Mouse (Mus musculus) liver, embryonic 14.5 days (tissue): Measurements from ENCODE around the gene Tac2. TPM values are rescaled to one million over a fixed set of nuclear protein-coding genes. Genes with fewer than 3 reads are reported as not detected.

ENCODE experiments used
- ATAC-seq: fragments of 200-750 bp; cut with Nextera tagmentation; 2 replicates; pipeline ENCODE4 v1.8.0; 2017; ENCODE audit warnings: moderate number of reproducible peaks, mild to moderate bottlenecking, moderate library complexity; ENCODE audit not compliant: insufficient read depth
- DNase-seq, 3 experiments: peaks; one replicate each; pipeline ENCODE4 v3.0.0-alpha.2; 2012 to 2013; ENCODE audit warnings: low read depth in 3 of 3, low spot score in 3 of 3
- H3K27ac ChIP-seq: fragments of 300-500 bp; sonication (generic); 2 replicates; pipeline ENCODE4 v1.5.1; 2014; ENCODE audit warnings: moderate library complexity, mild to moderate bottlenecking, control low read depth, inconsistent platforms
- H3K27me3 ChIP-seq: fragments of 300-500 bp; sonication (generic); 2 replicates; pipeline ENCODE4 v1.6.1; 2014; ENCODE audit warnings: mild to moderate bottlenecking, low read length, moderate library complexity; ENCODE audit not compliant: control insufficient read depth, insufficient read depth
- H3K36me3 ChIP-seq: fragments of 300-500 bp; sonication (generic); replicated peaks from 2 replicates; pipeline ENCODE4 v1.6.1; 2014; ENCODE audit warnings: low read depth; ENCODE audit not compliant: control insufficient read depth, insufficient read depth
- H3K4me1 ChIP-seq, 2 experiments: fragments of 200-500 bp in 1 of 2; fragments of 300-500 bp in 1 of 2; sonication (generic) in 1 of 2; replicated peaks; 2 replicates each; pipeline ENCODE4 v1.6.1; 2012 to 2014; ENCODE audit warnings: antibody characterized with exemption in 1 of 2, inconsistent platforms in 1 of 2, low read length in 1 of 2; ENCODE audit not compliant: control insufficient read depth in 2 of 2, insufficient read depth in 2 of 2
- H3K4me2 ChIP-seq: fragments of 300-500 bp; sonication (generic); 2 replicates; pipeline ENCODE4 v1.6.1; 2014; ENCODE audit warnings: low read depth, mild to moderate bottlenecking, control low read depth, moderate library complexity
- H3K4me3 ChIP-seq, 2 experiments: fragments of 200-500 bp in 1 of 2; fragments of 300-500 bp in 1 of 2; sonication (generic) in 1 of 2; 2 replicates each; pipeline ENCODE4 v1.5.1; 2012 to 2014; ENCODE audit warnings: low read depth in 2 of 2, low read length in 2 of 2, mild to moderate bottlenecking in 2 of 2, control low read depth in 1 of 2, inconsistent platforms in 1 of 2, moderate library complexity in 1 of 2; ENCODE audit not compliant: insufficient read depth in 1 of 2
- H3K9ac ChIP-seq: fragments of 300-500 bp; sonication (generic); replicated peaks from 2 replicates; pipeline ENCODE4 v1.6.1; 2014; ENCODE audit warnings: mild to moderate bottlenecking, control low read depth, moderate library complexity
- H3K9me3 ChIP-seq: fragments of 300-500 bp; sonication (generic); 2 replicates; pipeline ENCODE4 v1.6.1; 2016; ENCODE audit warnings: low read length, mixed read lengths; ENCODE audit not compliant: control insufficient read depth
- CTCF ChIP-seq: IDR thresholded peaks from 2 replicates; pipeline ENCODE4 v1.5.1; 2016; ENCODE audit warnings: antibody characterized with exemption, low read depth, control low read depth
- EP300 ChIP-seq: IDR thresholded peaks from 2 replicates; pipeline ENCODE4 v1.6.1; 2016; ENCODE audit warnings: antibody characterized with exemption, low read depth
- WGBS: fragments of 180-500 bp; shearing (Covaris S2); extraction: QIAGEN DNeasy Blood & Tissue Kit; methylation state at CpG from one replicate; pipeline ENCODE4 v1.1.7; 2014; ENCODE audit not compliant: insufficient replicate concordance; 5-methylcytosine and 5-hydroxymethylcytosine counted together
- polyA plus RNA-seq, 2 experiments: library from polyadenylated mRNA; depleted of rRNA in 1 of 2; stranded (reverse) in 1 of 2; unstranded in 1 of 2; fragments of >200 nt; fragmentation: Nextera tagmentation in 1 of 2; extraction: Ambion mirVana in 1 of 2; gene quantifications; 2 replicates each; pipeline versions ENCODE4 v1.2.1 to v1.2.3; 2012 to 2014

The Tac2 gene
- polyA plus RNA-seq, 2 experiments: 20.7 to 26.8 TPM

- peak overlapping the region; percentile 45 for H3K4me2 ChIP-seq
- H3K36me3 ChIP-seq: no peaks in the 10 kb centered on the region
- 35% methylated on average over 9 of the region's 9 CpGs for WGBS
- H3K4me3 ChIP-seq: no peak overlapping the region
- DNase-seq (no peak), ATAC-seq (peak; percentile 1; the same call in 1 of the 2 replicates)
- peaks cover 50 to 58% of the 10 kb centered on the region in 2 experiments for H3K4me1 ChIP-seq
- H3K27me3 ChIP-seq: no peaks in the 10 kb centered on the region; the same call in 1 of the 2 replicates
- peak overlapping the region; percentile 59 for H3K27ac ChIP-seq
- peak overlapping the region; percentile 9 for H3K9ac ChIP-seq
- TF ChIP-seq CTCF (no peak), EP300 (no peak)
- H3K9me3 ChIP-seq: no peaks in the 10 kb centered on the region
Observed at GRCm38 (mm10) chr10:127730933-127731310, 6.6 kb downstream of the Tac2 start.

DNA sequence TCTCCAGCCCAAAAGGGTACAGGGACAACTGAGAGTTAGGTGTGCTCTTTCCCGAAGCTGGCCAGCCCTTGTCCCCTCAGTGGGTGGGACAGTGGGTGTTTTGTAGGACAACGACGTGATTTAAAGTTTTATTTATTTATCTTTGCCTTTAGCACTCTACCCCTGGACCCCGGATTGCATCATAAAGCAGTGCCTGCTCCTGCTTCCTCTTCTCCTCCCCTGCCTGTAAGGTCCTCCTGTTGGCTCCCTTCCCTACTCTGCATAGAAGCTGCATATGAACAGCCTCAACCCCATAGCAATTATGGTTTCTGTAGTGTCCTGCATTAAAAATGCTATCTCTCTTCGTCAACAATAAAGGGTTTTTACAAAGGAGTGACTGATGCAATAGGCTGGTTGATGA lies 7.1 kb downstream of the Tac2 start:
- DNase-seq: no peak

GRCm38 (mm10) chr10:127734434-127734833 lies 10.2 kb downstream of the Tac2 start:
- H3K4me3 ChIP-seq: no peak overlapping the region
- DNase-seq: no peak
- no peak overlapping the region; the same call in 1 of the 2 replicates for H3K4me2 ChIP-seq
- no peak for ATAC-seq
- H3K36me3 ChIP-seq: no peaks in the 10 kb centered on the region
- no peak overlapping the region; the same call in 1 of the 2 replicates for H3K9ac ChIP-seq
- no peak overlapping the region for H3K27ac ChIP-seq
- H3K9me3 ChIP-seq: no peaks in the 10 kb centered on the region
- H3K4me1 ChIP-seq: peaks cover 60 to 66% of the 10 kb centered on the region in 2 experiments
- WGBS: 23% methylated on average over 5 of the region's 5 CpGs
- TF ChIP-seq CTCF (peak; percentile 66), EP300 (no peak)
- H3K27me3 ChIP-seq: no peaks in the 10 kb centered on the region

More for the DNA sequence above, 7.1 kb downstream of the Tac2 start:
- Histone ChIP-seq H3K36me3 (no peaks in the 10 kb centered on the region), H3K4me3 (no peak overlapping the region), H3K27ac (peak overlapping the region; percentile 59), H3K9me3 (no peaks in the 10 kb centered on the region), H3K9ac (peak overlapping the region; percentile 9), H3K4me1 (peaks cover 55 to 62% of the 10 kb centered on the region in 2 experiments), H3K4me2 (no peak overlapping the region; the same call in 1 of the 2 replicates), H3K27me3 (no peaks in the 10 kb centered on the region; the same call in 1 of the 2 replicates)
- ATAC-seq: no peak
- TF ChIP-seq EP300 (no peak), CTCF (no peak)
- 22% methylated on average over 5 of the region's 5 CpGs for WGBS

DNA sequence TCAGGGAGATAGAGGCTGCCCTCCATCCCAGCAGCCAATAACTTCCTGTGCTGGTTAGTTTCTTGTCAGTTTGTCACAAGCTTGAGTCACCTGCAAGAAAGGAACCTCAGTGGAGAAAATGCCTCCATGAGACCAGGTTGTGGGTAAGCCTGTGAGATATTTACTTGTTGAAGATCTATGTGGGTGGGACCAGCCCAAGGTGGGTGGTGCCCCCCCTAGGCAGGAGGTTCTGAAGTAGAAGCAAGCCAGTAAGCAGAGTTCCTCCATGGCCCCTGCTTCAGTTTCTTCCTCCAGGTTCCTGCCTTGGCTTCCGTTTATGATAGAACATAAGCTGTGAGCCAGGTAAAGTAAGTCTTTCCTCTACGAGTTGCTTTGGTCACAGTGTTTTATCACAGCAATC lies 12.0 kb downstream of the Tac2 start:
- Histone ChIP-seq H3K9me3 (no peaks in the 10 kb centered on the region), H3K27ac (no peak overlapping the region), H3K9ac (no peak overlapping the region), H3K4me1 (peaks cover 47 to 54% of the 10 kb centered on the region in 2 experiments), H3K27me3 (no peaks in the 10 kb centered on the region), H3K4me2 (no peak overlapping the region), H3K36me3 (no peaks in the 10 kb centered on the region), H3K4me3 (no peak overlapping the region)
- DNase-seq (no peak), ATAC-seq (no peak)
- TF ChIP-seq CTCF: no peak
- no peak for TF ChIP-seq EP300
- WGBS: 27% methylated on average over 2 of the region's 2 CpGs

GRCm38 (mm10) chr10:127736916-127737315 lies 12.6 kb downstream of the Tac2 start:
- H3K9ac ChIP-seq: 0 out of 2 replicates have a peak overlapping the region, but pooled peaks have one; percentile 25
- 33% methylated on average over 4 of the region's 4 CpGs for WGBS
- no peak overlapping the region for H3K4me2 ChIP-seq
- ATAC-seq: no peak
- no peak for DNase-seq
- no peaks in the 10 kb centered on the region for H3K9me3 ChIP-seq
- no peak for TF ChIP-seq EP300
- no peak for TF ChIP-seq CTCF
- no peaks in the 10 kb centered on the region for H3K27me3 ChIP-seq
- peaks cover 40 to 48% of the 10 kb centered on the region in 2 experiments for H3K4me1 ChIP-seq
- no peak overlapping the region for H3K4me3 ChIP-seq
- H3K27ac ChIP-seq: peak overlapping the region; percentile 26
- peaks cover 4% of the 10 kb centered on the region for H3K36me3 ChIP-seq
